Mouse (Mus musculus): Measurements from ENCODE around the gene Tinagl1.

Gene Tinagl1

GRCm38 (mm10) chr4:130177087-130177486 is 2.2 kb upstream of the Tinagl1 start:
- DNase-seq: no peak

- DNase-seq: no peak
Observed at GRCm38 (mm10) chr4:130176156-130176720, 1.3 kb upstream of the Tinagl1 start.

GRCm38 (mm10) chr4:130174335-130175031 is 439 bp downstream of the Tinagl1 start:
- DNase-seq: no peak

- no peak for DNase-seq
Observed at GRCm38 (mm10) chr4:130173911-130174311, 1.0 kb downstream of the Tinagl1 start.

- DNase-seq: no peak
Observed at GRCm38 (mm10) chr4:130173060-130173822, 1.7 kb downstream of the Tinagl1 start.

GRCm38 (mm10) chr4:130171951-130172765 is 2.8 kb downstream of the Tinagl1 start:
- DNase-seq: no peak

- DNase-seq: no peak
Observed at GRCm38 (mm10) chr4:130170362-130170761, 4.6 kb downstream of the Tinagl1 start.

- DNase-seq: no peak
Observed at GRCm38 (mm10) chr4:130169411-130169971, 5.4 kb downstream of the Tinagl1 start.

GRCm38 (mm10) chr4:130168280-130169183 is 6.4 kb downstream of the Tinagl1 start:
- peak; percentile 32 for DNase-seq

- DNase-seq: no peak
Observed at GRCm38 (mm10) chr4:130167814-130168213, 7.1 kb downstream of the Tinagl1 start.

GRCm38 (mm10) chr4:130167321-130167720 is 7.6 kb downstream of the Tinagl1 start:
- no peak for DNase-seq

GRCm38 (mm10) chr4:130166592-130166991 is 8.3 kb downstream of the Tinagl1 start:
- DNase-seq: no peak

GRCm38 (mm10) chr4:130166061-130166460 is 8.9 kb downstream of the Tinagl1 start:
- DNase-seq: no peak

GRCm38 (mm10) chr4:130164121-130164520 is 10.8 kb downstream of the Tinagl1 start:
- no peak for DNase-seq

- no peak for DNase-seq
Observed at GRCm38 (mm10) chr4:130163391-130163861, 11.5 kb downstream of the Tinagl1 start.

- no peak for DNase-seq
Observed at GRCm38 (mm10) chr4:130161349-130161748, 13.6 kb downstream of the Tinagl1 start.

GRCm38 (mm10) chr4:130156812-130157371 is 18.0 kb downstream of the Tinagl1 start:
- no peak for DNase-seq

GRCm38 (mm10) chr4:130154250-130154649 is 20.7 kb downstream of the Tinagl1 start:
- DNase-seq: no peak

- no peak for DNase-seq
Observed at GRCm38 (mm10) chr4:130148405-130148804, 26.5 kb downstream of the Tinagl1 start.

GRCm38 (mm10) chr4:130141786-130142185 is 33.1 kb downstream of the Tinagl1 start:
- no peak for DNase-seq

- DNase-seq: peak; percentile 56
Observed at GRCm38 (mm10) chr4:130140992-130141402, 33.9 kb downstream of the Tinagl1 start.
